Mouse (Mus musculus): ENCODE data around the gene Poln. TPM values are rescaled to one million over a fixed set of nuclear protein-coding genes. Genes with fewer than 3 reads are reported as not detected.

Gene Poln
- polyA plus RNA-seq, 1 experiment from 2014 or later = 0.55 TPM

- Histone ChIP-seq H3K9ac (ENCODE audit: low read depth, low read length) (no peak overlapping the region), H3K4me1 (replicated peaks; ENCODE audit: insufficient read depth, low read length) (peaks cover 16% of the 10 kb centered on the region; the same call in 1 of the 2 replicates), H3K4me3 (replicated peaks; ENCODE audit: low read depth, low read length) (no peak overlapping the region), H3K27ac (no peak overlapping the region), H3K36me3 (ENCODE audit: insufficient read depth, low read length) (no peaks in the 10 kb centered on the region), H3K9me3 (replicated peaks; ENCODE audit: low read length) (no peaks in the 10 kb centered on the region), H3K4me2 (ENCODE audit: low read length) (no peak overlapping the region), H3K27me3 (ENCODE audit: insufficient read depth, low read length) (peaks cover 35% of the 10 kb centered on the region)
- 95% methylated on average over 25 of the region's 25 CpGs for WGBS
- no peak for ATAC-seq (replicated peaks; ENCODE audit: low FRiP score, low read depth)
- no peak for TF ChIP-seq CTCF (IDR thresholded peaks at IDR 0.05; ENCODE audit: low read depth)
- no peak for DNase-seq (ENCODE audit: low spot score)
Measured at GRCm38 (mm10) chr5:34000809-34001208, 168.4 kb downstream of the Poln start.

GRCm38 (mm10) chr5:33999466-34000090 lies 169.7 kb downstream of the Poln start:
- Histone ChIP-seq H3K9me3 (replicated peaks; ENCODE audit: low read length) (no peaks in the 10 kb centered on the region), H3K36me3 (ENCODE audit: insufficient read depth, low read length) (no peaks in the 10 kb centered on the region), H3K4me3 (replicated peaks; ENCODE audit: low read depth, low read length) (no peak overlapping the region), H3K27ac (no peak overlapping the region), H3K4me1 (replicated peaks; ENCODE audit: insufficient read depth, low read length) (peaks cover 17% of the 10 kb centered on the region; the same call in 1 of the 2 replicates), H3K4me2 (ENCODE audit: low read length) (no peak overlapping the region), H3K27me3 (ENCODE audit: insufficient read depth, low read length) (peaks cover 47% of the 10 kb centered on the region), H3K9ac (ENCODE audit: low read depth, low read length) (no peak overlapping the region)
- TF ChIP-seq CTCF (IDR thresholded peaks at IDR 0.05; ENCODE audit: low read depth) = no peak
- ATAC-seq (replicated peaks; ENCODE audit: low FRiP score, low read depth) (no peak), DNase-seq (ENCODE audit: low spot score) (no peak)
- 71% methylated on average over 6 of the region's 6 CpGs for WGBS

- H3K36me3 ChIP-seq (ENCODE audit: insufficient read depth, low read length) = no peaks in the 10 kb centered on the region
- ATAC-seq (replicated peaks; ENCODE audit: low FRiP score, low read depth) (no peak), DNase-seq (ENCODE audit: low spot score) (no peak)
- H3K9ac ChIP-seq (ENCODE audit: low read depth, low read length) = no peak overlapping the region
- no peak for TF ChIP-seq CTCF (IDR thresholded peaks at IDR 0.05; ENCODE audit: low read depth)
- WGBS = 94% methylated on average over 3 of the region's 3 CpGs
- H3K9me3 ChIP-seq (replicated peaks; ENCODE audit: low read length) = no peaks in the 10 kb centered on the region
- peaks cover 17% of the 10 kb centered on the region; the same call in 1 of the 2 replicates for H3K4me1 ChIP-seq (replicated peaks; ENCODE audit: insufficient read depth, low read length)
- H3K4me3 ChIP-seq (replicated peaks; ENCODE audit: low read depth, low read length) = no peak overlapping the region
- H3K27ac ChIP-seq = no peak overlapping the region
- peaks cover 52% of the 10 kb centered on the region for H3K27me3 ChIP-seq (ENCODE audit: insufficient read depth, low read length)
- no peak overlapping the region for H3K4me2 ChIP-seq (ENCODE audit: low read length)
Measured at GRCm38 (mm10) chr5:33998505-33998877, 170.8 kb downstream of the Poln start.

GRCm38 (mm10) chr5:33997829-33998504 lies 171.3 kb downstream of the Poln start:
- no peak for TF ChIP-seq CTCF (IDR thresholded peaks at IDR 0.05; ENCODE audit: low read depth)
- peak overlapping the region; percentile 50; the same call in 1 of the 2 replicates for H3K4me3 ChIP-seq (replicated peaks; ENCODE audit: low read depth, low read length)
- H3K9me3 ChIP-seq (replicated peaks; ENCODE audit: low read length) = no peaks in the 10 kb centered on the region
- no peak overlapping the region for H3K27ac ChIP-seq
- ATAC-seq (replicated peaks; ENCODE audit: low FRiP score, low read depth) (no peak), DNase-seq (ENCODE audit: low spot score) (no peak)
- H3K4me2 ChIP-seq (ENCODE audit: low read length) = peak overlapping the region; percentile 97
- WGBS = 72% methylated on average over 20 of the region's 20 CpGs
- H3K9ac ChIP-seq (ENCODE audit: low read depth, low read length) = no peak overlapping the region
- H3K36me3 ChIP-seq (ENCODE audit: insufficient read depth, low read length) = no peaks in the 10 kb centered on the region
- H3K4me1 ChIP-seq (replicated peaks; ENCODE audit: insufficient read depth, low read length) = peaks cover 17% of the 10 kb centered on the region; the same call in 1 of the 2 replicates
- peaks cover 52% of the 10 kb centered on the region for H3K27me3 ChIP-seq (ENCODE audit: insufficient read depth, low read length)

GRCm38 (mm10) chr5:33997051-33997741 lies 172.1 kb downstream of the Poln start:
- Histone ChIP-seq H3K4me3 (replicated peaks; ENCODE audit: low read depth, low read length) (peak overlapping the region; percentile 50), H3K4me1 (replicated peaks; ENCODE audit: insufficient read depth, low read length) (peaks cover 17% of the 10 kb centered on the region; the same call in 1 of the 2 replicates), H3K4me2 (ENCODE audit: low read length) (peak overlapping the region; percentile 97), H3K27ac (no peak overlapping the region), H3K36me3 (ENCODE audit: insufficient read depth, low read length) (no peaks in the 10 kb centered on the region), H3K9ac (ENCODE audit: low read depth, low read length) (peak overlapping the region; percentile 37; the same call in 1 of the 2 replicates), H3K27me3 (ENCODE audit: insufficient read depth, low read length) (peaks cover 52% of the 10 kb centered on the region), H3K9me3 (replicated peaks; ENCODE audit: low read length) (no peaks in the 10 kb centered on the region)
- under 1% methylated on average over 80 of the region's 80 CpGs for WGBS
- no peak for TF ChIP-seq CTCF (IDR thresholded peaks at IDR 0.05; ENCODE audit: low read depth)
- DNase-seq (ENCODE audit: low spot score) (peak; percentile 25), ATAC-seq (replicated peaks; ENCODE audit: low FRiP score, low read depth) (no peak)

GRCm38 (mm10) chr5:33996694-33997045 lies 172.6 kb downstream of the Poln start:
- DNase-seq (ENCODE audit: low spot score) (peak; percentile 20), ATAC-seq (replicated peaks; ENCODE audit: low FRiP score, low read depth) (no peak)
- Histone ChIP-seq H3K9ac (ENCODE audit: low read depth, low read length) (0 out of 2 replicates have a peak overlapping the region, but pooled peaks have one; percentile 37), H3K9me3 (replicated peaks; ENCODE audit: low read length) (no peaks in the 10 kb centered on the region), H3K4me2 (ENCODE audit: low read length) (peak overlapping the region; percentile 97), H3K36me3 (ENCODE audit: insufficient read depth, low read length) (no peaks in the 10 kb centered on the region), H3K4me3 (replicated peaks; ENCODE audit: low read depth, low read length) (peak overlapping the region; percentile 50), H3K27ac (no peak overlapping the region), H3K27me3 (ENCODE audit: insufficient read depth, low read length) (peaks cover 52% of the 10 kb centered on the region), H3K4me1 (replicated peaks; ENCODE audit: insufficient read depth, low read length) (peaks cover 17% of the 10 kb centered on the region; the same call in 1 of the 2 replicates)
- under 1% methylated on average over 54 of the region's 55 CpGs for WGBS
- TF ChIP-seq CTCF (IDR thresholded peaks at IDR 0.05; ENCODE audit: low read depth) = no peak
